Mouse (Mus musculus) liver, embryonic 14.5 days (tissue): Measurements from ENCODE around the gene Hist1h4b. TPM values are rescaled to one million over a fixed set of nuclear protein-coding genes. Genes with fewer than 3 reads are reported as not detected.

ENCODE experiments used
- ATAC-seq: fragments of 200-750 bp; cut with Nextera tagmentation; 2 replicates; pipeline ENCODE4 v1.8.0; 2017; ENCODE audit warnings: moderate number of reproducible peaks, mild to moderate bottlenecking, moderate library complexity; ENCODE audit not compliant: insufficient read depth
- DNase-seq, 3 experiments: peaks; one replicate each; pipeline ENCODE4 v3.0.0-alpha.2; 2012 to 2013; ENCODE audit warnings: low read depth in 3 of 3, low spot score in 3 of 3
- H3K27ac ChIP-seq: fragments of 300-500 bp; sonication (generic); 2 replicates; pipeline ENCODE4 v1.5.1; 2014; ENCODE audit warnings: moderate library complexity, mild to moderate bottlenecking, control low read depth, inconsistent platforms
- H3K27me3 ChIP-seq: fragments of 300-500 bp; sonication (generic); 2 replicates; pipeline ENCODE4 v1.6.1; 2014; ENCODE audit warnings: mild to moderate bottlenecking, low read length, moderate library complexity; ENCODE audit not compliant: control insufficient read depth, insufficient read depth
- H3K36me3 ChIP-seq: fragments of 300-500 bp; sonication (generic); replicated peaks from 2 replicates; pipeline ENCODE4 v1.6.1; 2014; ENCODE audit warnings: low read depth; ENCODE audit not compliant: control insufficient read depth, insufficient read depth
- H3K4me1 ChIP-seq, 2 experiments: fragments of 200-500 bp in 1 of 2; fragments of 300-500 bp in 1 of 2; sonication (generic) in 1 of 2; replicated peaks; 2 replicates each; pipeline ENCODE4 v1.6.1; 2012 to 2014; ENCODE audit warnings: antibody characterized with exemption in 1 of 2, inconsistent platforms in 1 of 2, low read length in 1 of 2; ENCODE audit not compliant: control insufficient read depth in 2 of 2, insufficient read depth in 2 of 2
- H3K4me2 ChIP-seq: fragments of 300-500 bp; sonication (generic); 2 replicates; pipeline ENCODE4 v1.6.1; 2014; ENCODE audit warnings: low read depth, mild to moderate bottlenecking, control low read depth, moderate library complexity
- H3K4me3 ChIP-seq, 2 experiments: fragments of 200-500 bp in 1 of 2; fragments of 300-500 bp in 1 of 2; sonication (generic) in 1 of 2; 2 replicates each; pipeline ENCODE4 v1.5.1; 2012 to 2014; ENCODE audit warnings: low read depth in 2 of 2, low read length in 2 of 2, mild to moderate bottlenecking in 2 of 2, control low read depth in 1 of 2, inconsistent platforms in 1 of 2, moderate library complexity in 1 of 2; ENCODE audit not compliant: insufficient read depth in 1 of 2
- H3K9ac ChIP-seq: fragments of 300-500 bp; sonication (generic); replicated peaks from 2 replicates; pipeline ENCODE4 v1.6.1; 2014; ENCODE audit warnings: mild to moderate bottlenecking, control low read depth, moderate library complexity
- H3K9me3 ChIP-seq: fragments of 300-500 bp; sonication (generic); 2 replicates; pipeline ENCODE4 v1.6.1; 2016; ENCODE audit warnings: low read length, mixed read lengths; ENCODE audit not compliant: control insufficient read depth
- CTCF ChIP-seq: IDR thresholded peaks from 2 replicates; pipeline ENCODE4 v1.5.1; 2016; ENCODE audit warnings: antibody characterized with exemption, low read depth, control low read depth
- EP300 ChIP-seq: IDR thresholded peaks from 2 replicates; pipeline ENCODE4 v1.6.1; 2016; ENCODE audit warnings: antibody characterized with exemption, low read depth
- WGBS: fragments of 180-500 bp; shearing (Covaris S2); extraction: QIAGEN DNeasy Blood & Tissue Kit; methylation state at CpG from one replicate; pipeline ENCODE4 v1.1.7; 2014; ENCODE audit not compliant: insufficient replicate concordance; 5-methylcytosine and 5-hydroxymethylcytosine counted together
- polyA plus RNA-seq, 2 experiments: library from polyadenylated mRNA; depleted of rRNA in 1 of 2; stranded (reverse) in 1 of 2; unstranded in 1 of 2; fragments of >200 nt; fragmentation: Nextera tagmentation in 1 of 2; extraction: Ambion mirVana in 1 of 2; gene quantifications; 2 replicates each; pipeline versions ENCODE4 v1.2.1 to v1.2.3; 2012 to 2014

Gene Hist1h4b
- polyA plus RNA-seq, 2 experiments: 5.1 to 21.6 TPM

- WGBS: 69% methylated on average over 7 of the region's 7 CpGs
- H3K4me3 ChIP-seq: no peak overlapping the region
- no peak overlapping the region for H3K27ac ChIP-seq
- no peak overlapping the region for H3K4me2 ChIP-seq
- no peak for TF ChIP-seq CTCF
- no peak for TF ChIP-seq EP300
- ATAC-seq (no peak), DNase-seq (no peak)
- H3K27me3 ChIP-seq: no peaks in the 10 kb centered on the region
- no peaks in the 10 kb centered on the region for H3K9me3 ChIP-seq
- no peak overlapping the region for H3K9ac ChIP-seq
- H3K36me3 ChIP-seq: no peaks in the 10 kb centered on the region
- peaks cover 2 to 20% of the 10 kb centered on the region in 2 experiments; a peak in 3 of 4 replicates for H3K4me1 ChIP-seq
Measured at GRCm38 (mm10) chr13:23778339-23778738, 21.5 kb downstream of the Hist1h4b start.

- no peak overlapping the region for H3K4me3 ChIP-seq
- DNase-seq (no peak), ATAC-seq (0 out of 2 replicates have a peak, but pooled peaks have one; percentile 21)
- no peak overlapping the region for H3K4me2 ChIP-seq
- H3K27me3 ChIP-seq: no peaks in the 10 kb centered on the region
- 43% methylated on average over 4 of the region's 4 CpGs for WGBS
- no peaks in the 10 kb centered on the region for H3K36me3 ChIP-seq
- H3K9ac ChIP-seq: no peak overlapping the region
- no peaks in the 10 kb centered on the region for H3K9me3 ChIP-seq
- peaks cover 0 to 17% of the 10 kb centered on the region in 2 experiments; a peak in 3 of 4 replicates for H3K4me1 ChIP-seq
- no peak for TF ChIP-seq EP300
- no peak for TF ChIP-seq CTCF
- H3K27ac ChIP-seq: no peak overlapping the region
Measured at GRCm38 (mm10) chr13:23779025-23779424, 22.2 kb downstream of the Hist1h4b start.

GRCm38 (mm10) chr13:23792520-23792919, 35.7 kb downstream of the Hist1h4b start:
- WGBS: 34% methylated on average over 2 of the region's 2 CpGs
- ATAC-seq (no peak), DNase-seq (peak; percentile 42 to 49 (median 47))
- no peak overlapping the region for H3K4me2 ChIP-seq
- H3K9ac ChIP-seq: no peak overlapping the region
- no peaks in the 10 kb centered on the region for H3K4me1 ChIP-seq
- TF ChIP-seq EP300 (no peak), CTCF (peak; percentile 77)
- no peaks in the 10 kb centered on the region for H3K9me3 ChIP-seq
- no peak overlapping the region for H3K27ac ChIP-seq
- no peaks in the 10 kb centered on the region for H3K36me3 ChIP-seq
- no peak overlapping the region for H3K4me3 ChIP-seq
- no peaks in the 10 kb centered on the region for H3K27me3 ChIP-seq

GRCm38 (mm10) chr13:23799405-23799804, 42.6 kb downstream of the Hist1h4b start:
- Histone ChIP-seq H3K36me3 (no peaks in the 10 kb centered on the region), H3K4me2 (no peak overlapping the region), H3K27ac (no peak overlapping the region), H3K27me3 (no peaks in the 10 kb centered on the region), H3K4me1 (peaks cover 0 to 2% of the 10 kb centered on the region in 2 experiments; a peak in 1 of 4 replicates), H3K9ac (no peak overlapping the region), H3K4me3 (no peak overlapping the region), H3K9me3 (no peaks in the 10 kb centered on the region)
- TF ChIP-seq EP300 (no peak), CTCF (no peak)
- WGBS: 17% methylated on average over 5 of the region's 5 CpGs
- DNase-seq: no peak
- no peak for ATAC-seq

GRCm38 (mm10) chr13:23804532-23804931, 47.7 kb downstream of the Hist1h4b start:
- Histone ChIP-seq H3K4me2 (no peak overlapping the region), H3K4me3 (no peak overlapping the region), H3K27ac (no peak overlapping the region), H3K27me3 (no peaks in the 10 kb centered on the region), H3K9ac (no peak overlapping the region), H3K36me3 (no peaks in the 10 kb centered on the region), H3K9me3 (no peaks in the 10 kb centered on the region), H3K4me1 (peaks cover 0 to 9% of the 10 kb centered on the region in 2 experiments; a peak in 2 of 4 replicates)
- no peak for ATAC-seq
- 63% methylated on average over 2 of the region's 2 CpGs for WGBS
- TF ChIP-seq EP300: no peak
- TF ChIP-seq CTCF: no peak
- no peak for DNase-seq
